Mouse (Mus musculus): ENCODE data around the gene Ell.

The Ell gene

GRCm38 (mm10) chr8:70611849-70612248, 72.6 kb downstream of the Ell start:
- DNase-seq (ENCODE audit: low read depth, low spot score) = no peak

- no peak for DNase-seq (ENCODE audit: low read depth, low spot score)
Observed at GRCm38 (mm10) chr8:70613763-70614162, 74.5 kb downstream of the Ell start.

GRCm38 (mm10) chr8:70614469-70614868, 75.2 kb downstream of the Ell start:
- DNase-seq (ENCODE audit: low read depth, low spot score) = no peak

GRCm38 (mm10) chr8:70615281-70615680, 76.0 kb downstream of the Ell start:
- DNase-seq (ENCODE audit: low read depth, low spot score) = no peak

GRCm38 (mm10) chr8:70615894-70616293, 76.6 kb downstream of the Ell start, which contains the start of gene Lrrc25:
TSS of gene Lrrc25 (plus strand) at chr8:70616155.
- no peak for DNase-seq (ENCODE audit: low read depth, low spot score)

- DNase-seq (ENCODE audit: low read depth, low spot score) = no peak
Observed at GRCm38 (mm10) chr8:70616645-70617044, 77.4 kb downstream of the Ell start.

- DNase-seq (ENCODE audit: low read depth, low spot score) = no peak
Observed at GRCm38 (mm10) chr8:70617985-70618384, 78.7 kb downstream of the Ell start.

- no peak for DNase-seq (ENCODE audit: low read depth, low spot score)
Observed at GRCm38 (mm10) chr8:70618888-70619334, 79.7 kb downstream of the Ell start.

GRCm38 (mm10) chr8:70622220-70622619, 83.0 kb downstream of the Ell start:
- DNase-seq (ENCODE audit: low read depth, low spot score) = no peak

GRCm38 (mm10) chr8:70625104-70625503, 85.8 kb downstream of the Ell start:
- DNase-seq (ENCODE audit: low read depth, low spot score) = peak; percentile 75

GRCm38 (mm10) chr8:70627041-70627440, 87.8 kb downstream of the Ell start:
- no peak for DNase-seq (ENCODE audit: low read depth, low spot score)

GRCm38 (mm10) chr8:70628986-70629490, 89.8 kb downstream of the Ell start:
- no peak for DNase-seq (ENCODE audit: low read depth, low spot score)

- DNase-seq (ENCODE audit: low read depth, low spot score) = peak; percentile 94
Observed at GRCm38 (mm10) chr8:70629574-70630531, 90.6 kb downstream of the Ell start.

- DNase-seq (ENCODE audit: low read depth, low spot score) = no peak
Observed at GRCm38 (mm10) chr8:70630532-70631381, 91.5 kb downstream of the Ell start.

GRCm38 (mm10) chr8:70631436-70631835, 92.2 kb downstream of the Ell start:
- no peak for DNase-seq (ENCODE audit: low read depth, low spot score)

- DNase-seq (ENCODE audit: low read depth, low spot score) = no peak
Observed at GRCm38 (mm10) chr8:70632346-70632892, 93.2 kb downstream of the Ell start, which contains the start of gene Gdf15. TSS of gene Gdf15 (minus strand) at chr8:70632456.

GRCm38 (mm10) chr8:70634066-70634465, 94.8 kb downstream of the Ell start:
- no peak for DNase-seq (ENCODE audit: low read depth, low spot score)

GRCm38 (mm10) chr8:70635527-70635926, 96.3 kb downstream of the Ell start:
- no peak for DNase-seq (ENCODE audit: low read depth, low spot score)

- no peak for DNase-seq (ENCODE audit: low read depth, low spot score)
Observed at GRCm38 (mm10) chr8:70636838-70637237, 97.6 kb downstream of the Ell start.

GRCm38 (mm10) chr8:70638752-70639151, 99.5 kb downstream of the Ell start:
- no peak for DNase-seq (ENCODE audit: low read depth, low spot score)

All from WW6 (cell line).